Comparison of ENCODE assay signal across 20 mouse cellular contexts in genomic region chr5:148015383-148015782, GRCm38 (mm10).
"Had no signal": no experiment of that assay in that cellular context is flagged by ENCODE, and none has a peak within 500 bp of the region (broad histone marks: within the 10 kb centered on the region; RNA-seq: fewer than 3 reads in every experiment).

No protein-coding gene starts in this region.

- H3K9me3 ChIP-seq: liver, embryonic 15.5 days; lung, embryonic 15.5 days; midbrain, embryonic 12.5 days had no signal

- DNase-seq: liver, embryonic 13.5 days; liver, postnatal 0 days; lung, adult 2 months; lung, postnatal 14 days; lung, postnatal 36 days; midbrain, embryonic 14.5 days; retina, postnatal 1 day; right cerebral cortex, adult 18-20 months; right cerebral cortex, postnatal 25 days; right cerebral cortex, postnatal 4 days; spleen, adult 18-20 months; thymus, adult 18-20 months; thymus, postnatal 14 days; thymus, postnatal 36 days had no signal

- H3K27me3 ChIP-seq: liver, embryonic 13.5 days; liver, embryonic 15.5 days; lung, embryonic 15.5 days; midbrain, embryonic 12.5 days had no signal

- ATAC-seq: liver, postnatal 0 days; lung, postnatal 0 days had no signal

- H3K4me2 ChIP-seq: liver, embryonic 11.5 days; liver, embryonic 13.5 days; liver, embryonic 15.5 days; lung, embryonic 15.5 days; midbrain, embryonic 12.5 days had no signal

- H3K27ac ChIP-seq: liver, embryonic 13.5 days; liver, embryonic 15.5 days; lung, embryonic 15.5 days; macrophage; midbrain, embryonic 12.5 days had no signal

- H3K9ac ChIP-seq: liver, embryonic 13.5 days; liver, embryonic 15.5 days; liver, postnatal 0 days; lung, embryonic 15.5 days; midbrain, embryonic 12.5 days had no signal

- H3K4me3 ChIP-seq: liver, embryonic 13.5 days; liver, embryonic 15.5 days; lung, embryonic 15.5 days; midbrain, embryonic 12.5 days had no signal

- H3K36me3 ChIP-seq: liver, embryonic 13.5 days; liver, embryonic 15.5 days; lung, embryonic 15.5 days; midbrain, embryonic 12.5 days had no signal

- H3K4me1 ChIP-seq: liver, embryonic 13.5 days; liver, embryonic 15.5 days; lung, embryonic 15.5 days; midbrain, embryonic 12.5 days had no signal
